Mouse (Mus musculus): ENCODE data around the gene Btla. TPM values are rescaled to one million over a fixed set of nuclear protein-coding genes. Genes with fewer than 3 reads are reported as not detected.

Btla gene
- total RNA-seq, 2 experiments from 2014 or later: 0.27 to 0.59 TPM

DNA sequence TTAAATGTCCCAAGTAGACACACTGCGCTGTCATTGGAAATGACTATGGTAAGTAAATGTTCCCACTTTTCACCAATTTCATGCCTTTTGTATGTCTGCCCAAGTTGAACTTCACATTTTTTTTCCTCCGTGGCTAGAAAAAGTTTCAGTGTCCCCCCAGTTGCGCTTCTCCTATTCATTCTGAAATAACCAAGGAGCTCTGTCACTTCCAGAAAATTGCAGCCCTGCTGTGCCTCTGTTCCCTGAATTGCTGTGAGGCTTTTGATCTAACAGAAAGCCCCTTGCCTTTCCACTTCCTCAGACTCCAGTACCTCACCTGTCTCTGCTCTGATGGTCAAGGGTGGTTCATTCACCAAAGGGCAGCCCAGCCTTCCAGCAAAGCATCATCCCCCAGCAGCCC is 8.9 kb downstream of the Btla start:
- DNase-seq (ENCODE audit: low spot score in 2 of 2): no peak
- TF ChIP-seq CTCF (conservative IDR thresholded peaks at IDR 0.05): no peak
- H3K27ac ChIP-seq: no peak overlapping the region
- H3K4me3 ChIP-seq: no peak overlapping the region

DNA sequence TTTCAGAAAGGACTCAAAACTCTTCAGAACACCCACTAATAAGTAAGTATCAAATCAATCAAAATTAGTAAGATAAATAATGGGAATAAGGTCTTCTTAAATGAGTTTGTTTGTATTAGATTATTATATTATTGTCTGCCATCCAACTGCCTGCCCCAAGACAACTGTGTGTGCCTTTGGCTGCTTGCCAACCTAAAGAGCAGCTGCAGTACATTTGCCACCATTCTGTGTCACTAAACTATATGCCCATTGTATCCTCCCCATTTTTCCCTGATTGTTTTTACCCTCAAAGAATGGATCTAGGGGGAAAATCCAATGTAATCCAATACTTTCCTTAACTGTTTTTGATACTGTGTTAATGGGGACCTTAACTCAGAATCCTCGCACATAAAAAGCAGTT is 18.6 kb downstream of the Btla start:
- DNase-seq (ENCODE audit: low spot score in 2 of 2): no peak
- no peak overlapping the region for H3K4me3 ChIP-seq
- H3K27ac ChIP-seq: no peak overlapping the region
- no peak for TF ChIP-seq CTCF (conservative IDR thresholded peaks at IDR 0.05)

DNA sequence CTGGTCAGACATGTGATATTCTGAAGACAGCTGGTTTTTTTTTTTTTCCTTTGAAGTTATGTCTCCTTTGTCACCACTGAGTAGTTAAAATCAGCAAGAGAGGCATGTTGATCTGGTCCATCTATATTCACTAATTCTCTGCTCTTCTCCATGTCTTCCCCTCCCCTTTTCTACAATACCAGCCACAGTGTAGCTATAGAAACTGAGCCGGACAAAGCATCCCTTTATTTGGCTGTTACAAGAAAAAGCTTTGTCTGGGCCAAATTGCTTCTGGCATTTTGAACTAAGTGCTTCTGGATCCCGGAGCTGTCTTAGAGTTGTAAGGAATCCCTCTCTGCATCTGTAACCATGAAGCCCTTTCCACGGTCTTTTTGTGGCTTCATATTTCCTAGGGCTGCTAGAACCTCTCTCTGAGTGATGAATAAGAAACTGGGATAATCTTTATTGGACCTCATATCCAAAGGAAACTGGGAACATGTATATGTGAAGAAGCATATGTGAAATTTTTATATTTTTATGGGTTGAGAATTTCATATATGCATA is 20.9 kb downstream of the Btla start:
- Histone ChIP-seq H3K4me3 (no peak overlapping the region), H3K27ac (peak overlapping the region; percentile 70)
- no peak for TF ChIP-seq CTCF (conservative IDR thresholded peaks at IDR 0.05)
- no peak for DNase-seq (ENCODE audit: low spot score in 2 of 2)

- no peak for TF ChIP-seq CTCF (conservative IDR thresholded peaks at IDR 0.05)
- no peak overlapping the region for H3K27ac ChIP-seq
These were observed 25.6 kb downstream of the Btla start for GRCm38 (mm10) chr16:45249761-45250160.

GRCm38 (mm10) chr16:45250317-45250716 is 26.2 kb downstream of the Btla start:
- no peak for TF ChIP-seq CTCF (conservative IDR thresholded peaks at IDR 0.05)
- DNase-seq (ENCODE audit: low spot score in 2 of 2): peak in 1 of 2 experiments; percentile 1
- H3K4me3 ChIP-seq: no peak overlapping the region
- no peak overlapping the region for H3K27ac ChIP-seq

More at GRCm38 (mm10) chr16:45249761-45250160, 25.6 kb downstream of the Btla start:
- H3K4me3 ChIP-seq: no peak overlapping the region
- no peak for DNase-seq (ENCODE audit: low spot score in 2 of 2)

GRCm38 (mm10) chr16:45251773-45252413 is 27.8 kb downstream of the Btla start:
- H3K4me3 ChIP-seq: no peak overlapping the region
- TF ChIP-seq CTCF (conservative IDR thresholded peaks at IDR 0.05): no peak
- DNase-seq (ENCODE audit: low spot score in 2 of 2): no peak
- no peak overlapping the region for H3K27ac ChIP-seq

- no peak for DNase-seq (ENCODE audit: low spot score in 2 of 2)
- TF ChIP-seq CTCF (conservative IDR thresholded peaks at IDR 0.05): no peak
These were observed 31.2 kb downstream of the Btla start for GRCm38 (mm10) chr16:45255183-45255861.

DNA sequence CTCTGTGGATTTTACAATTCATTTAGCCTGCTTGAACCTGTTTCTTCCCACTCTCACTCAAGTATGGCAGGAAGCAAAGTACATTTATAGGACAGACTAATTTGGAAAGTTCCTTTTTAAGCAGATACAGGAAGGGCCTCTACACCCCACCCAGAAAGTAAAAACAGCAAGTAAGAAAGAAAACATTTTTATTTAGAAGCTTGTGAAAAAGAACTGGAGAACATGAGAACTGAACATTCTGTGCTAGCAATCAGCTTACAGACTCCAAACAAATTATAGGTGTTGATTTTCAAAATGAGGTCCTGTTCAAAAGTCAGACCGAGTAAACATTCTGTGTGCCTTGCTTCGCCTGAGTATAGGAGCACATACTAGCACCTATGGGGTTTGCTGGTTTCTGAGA is 32.8 kb downstream of the Btla start:
- no peak overlapping the region for H3K4me3 ChIP-seq
- no peak for DNase-seq (ENCODE audit: low spot score in 2 of 2)
- H3K27ac ChIP-seq: peak overlapping the region; percentile 11; the same call in 1 of the 2 replicates
- TF ChIP-seq CTCF (conservative IDR thresholded peaks at IDR 0.05): no peak

More at GRCm38 (mm10) chr16:45255183-45255861, 31.2 kb downstream of the Btla start:
- no peak overlapping the region for H3K27ac ChIP-seq
- H3K4me3 ChIP-seq: no peak overlapping the region

DNA sequence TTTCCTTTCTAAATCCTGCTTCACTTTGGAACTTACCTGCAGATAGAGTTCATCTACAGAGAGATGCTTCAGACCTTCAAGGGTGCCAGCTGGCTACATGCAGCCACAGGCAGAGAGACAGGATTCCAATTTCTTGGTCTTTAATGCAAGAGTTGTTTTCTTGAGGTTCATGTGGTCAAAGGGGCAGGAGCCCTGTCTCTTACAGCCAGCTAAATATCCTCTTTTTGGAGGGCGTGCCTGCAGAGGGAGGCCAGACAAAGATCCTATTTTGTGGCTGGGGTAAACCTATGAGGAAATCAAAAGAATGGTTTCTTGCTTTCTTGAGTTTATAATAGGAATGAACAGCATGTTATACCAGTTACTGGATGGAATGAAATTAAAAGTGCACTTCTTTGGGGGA is 33.5 kb downstream of the Btla start:
- Histone ChIP-seq H3K4me3 (no peak overlapping the region), H3K27ac (peak overlapping the region; percentile 11; the same call in 1 of the 2 replicates)
- no peak for DNase-seq (ENCODE audit: low spot score in 2 of 2)
- TF ChIP-seq CTCF (conservative IDR thresholded peaks at IDR 0.05): no peak

- no peak overlapping the region for H3K27ac ChIP-seq
- peak; percentile 48 for TF ChIP-seq CTCF (conservative IDR thresholded peaks at IDR 0.05)
- DNase-seq (ENCODE audit: low spot score in 2 of 2): no peak
- no peak overlapping the region for H3K4me3 ChIP-seq
These were observed 35.5 kb downstream of the Btla start for GRCm38 (mm10) chr16:45259663-45260062.

GRCm38 (mm10) chr16:45261321-45261720 is 37.2 kb downstream of the Btla start:
- no peak overlapping the region for H3K4me3 ChIP-seq
- H3K27ac ChIP-seq: no peak overlapping the region
- DNase-seq (ENCODE audit: low spot score in 2 of 2): no peak
- no peak for TF ChIP-seq CTCF (conservative IDR thresholded peaks at IDR 0.05)

- no peak overlapping the region for H3K4me3 ChIP-seq
- no peak for DNase-seq (ENCODE audit: low spot score in 2 of 2)
- no peak for TF ChIP-seq CTCF (conservative IDR thresholded peaks at IDR 0.05)
- H3K27ac ChIP-seq: no peak overlapping the region
These were observed 37.9 kb downstream of the Btla start for GRCm38 (mm10) chr16:45262051-45262450.

- H3K4me3 ChIP-seq: no peak overlapping the region
- no peak for TF ChIP-seq CTCF (conservative IDR thresholded peaks at IDR 0.05)
- no peak overlapping the region for H3K27ac ChIP-seq
- no peak for DNase-seq (ENCODE audit: low spot score in 2 of 2)
These were observed 45.8 kb downstream of the Btla start for GRCm38 (mm10) chr16:45269886-45270285.

DNA sequence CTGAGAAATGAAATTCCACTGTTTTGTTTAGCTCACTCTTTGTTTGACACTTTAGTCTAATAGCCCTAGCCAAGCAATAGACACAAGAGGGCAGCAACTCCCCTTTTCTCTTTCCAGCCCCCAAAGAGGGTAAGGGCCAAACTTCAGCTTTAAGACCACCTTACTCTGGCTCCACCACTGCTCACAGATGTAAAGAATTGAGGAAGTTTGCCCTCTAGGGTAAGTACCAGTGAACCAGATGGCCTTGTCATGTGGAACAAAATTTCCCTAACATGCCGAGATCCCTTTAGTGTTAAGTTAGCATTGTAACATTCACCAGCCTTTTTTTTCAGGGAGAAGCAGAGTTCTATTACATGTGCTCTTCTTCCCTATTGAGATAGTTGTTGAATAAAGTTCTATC is 59.0 kb downstream of the Btla start:
- Histone ChIP-seq H3K27ac (no peak overlapping the region), H3K4me3 (no peak overlapping the region)
- no peak for DNase-seq (ENCODE audit: low spot score in 2 of 2)
- peak; percentile 74 for TF ChIP-seq CTCF (conservative IDR thresholded peaks at IDR 0.05)
